Comparison of ENCODE assay signal across 17 mouse cellular contexts in the genomic region with DNA sequence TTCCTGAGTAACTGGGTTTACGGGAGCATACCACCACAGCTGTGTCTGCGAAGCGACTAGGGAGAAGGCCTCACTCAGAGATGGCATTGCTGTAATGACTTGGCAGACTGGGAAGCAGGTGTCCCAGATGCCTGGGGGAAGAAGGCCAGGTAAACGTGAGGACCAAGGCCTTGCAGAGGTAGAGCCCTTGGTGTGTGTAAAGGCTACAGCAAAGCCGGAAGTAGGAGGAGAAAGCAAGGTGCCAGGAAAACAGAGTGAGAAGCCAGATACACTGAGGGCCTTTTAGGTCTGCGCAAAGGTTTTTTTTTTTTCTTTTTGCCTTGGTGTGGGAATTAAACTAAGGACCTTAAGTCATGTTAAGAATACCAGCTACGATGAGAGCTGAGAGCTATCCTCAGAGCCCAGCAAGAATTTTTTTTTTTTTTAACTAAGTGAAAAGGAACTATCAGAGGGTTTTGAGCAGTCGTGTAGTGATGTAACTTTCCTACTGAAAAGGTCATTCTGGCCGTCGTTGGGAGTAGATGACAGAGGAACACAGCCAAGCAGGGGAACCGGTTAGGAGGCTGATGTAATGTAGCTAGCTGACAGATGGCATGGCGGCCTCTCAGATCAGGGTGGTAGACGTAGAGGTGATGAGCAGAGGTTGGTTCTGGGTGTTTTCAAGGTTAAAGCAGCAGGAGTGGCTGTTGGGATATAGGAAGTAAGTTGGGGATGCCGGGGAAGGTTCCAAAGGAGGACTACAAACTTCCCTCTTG. TPM values are rescaled to one million over a fixed set of nuclear protein-coding genes. Genes with fewer than 3 reads are reported as not detected.
DNase-seq lines count a peak whose midpoint lies in the region; ATAC-seq and TF ChIP-seq lines count a peak whose summit lies in the region.
"Had no signal": no experiment of that assay in that cellular context is flagged by ENCODE, and none has a peak within 500 bp of the region (broad histone marks: within the 10 kb centered on the region; RNA-seq: fewer than 3 reads in every experiment).

No protein-coding gene starts in this region.

- H3K27me3 ChIP-seq in heart, embryonic 13.5 days (replicated peaks), result no peaks in the 10 kb centered on the region
- no peaks in the 10 kb centered on the region for H3K27me3 ChIP-seq in lung, postnatal 0 days (replicated peaks; ENCODE audit: insufficient read depth, low read length)
- no peaks in the 10 kb centered on the region for H3K27me3 ChIP-seq in megakaryocyte, embryonic 14.5 days (replicated peaks)
- H3K27me3 ChIP-seq in kidney, embryonic 15.5 days, result no peaks in the 10 kb centered on the region
- H3K27me3 ChIP-seq: heart, embryonic 15.5 days had no signal

- 70% methylated on average over 14 of the region's 14 CpGs for WGBS in heart, embryonic 13.5 days
- WGBS in lung, postnatal 0 days, result 65% methylated on average over 14 of the region's 14 CpGs
- WGBS in kidney, embryonic 15.5 days, result 78% methylated on average over 14 of the region's 14 CpGs

- H3K9me3 ChIP-seq in heart, embryonic 13.5 days, result no peaks in the 10 kb centered on the region
- no peaks in the 10 kb centered on the region for H3K9me3 ChIP-seq in lung, postnatal 0 days (ENCODE audit: low read length)
- H3K9me3 ChIP-seq in megakaryocyte, embryonic 14.5 days, result no peaks in the 10 kb centered on the region
- H3K9me3 ChIP-seq in kidney, embryonic 15.5 days (replicated peaks), result no peaks in the 10 kb centered on the region
- H3K9me3 ChIP-seq: embryonic facial prominence, embryonic 12.5 days; heart, embryonic 15.5 days; midbrain, embryonic 10.5 days had no signal

- H3K4me2 ChIP-seq in heart, embryonic 13.5 days, result no peak overlapping the region
- H3K4me2 ChIP-seq in lung, postnatal 0 days (replicated peaks; ENCODE audit: low read depth, low read length), result no peak overlapping the region
- no peak overlapping the region for H3K4me2 ChIP-seq in kidney, embryonic 15.5 days
- H3K4me2 ChIP-seq: embryonic facial prominence, embryonic 12.5 days; heart, embryonic 15.5 days had no signal

- H3K9ac ChIP-seq in heart, embryonic 13.5 days, result 0 out of 2 replicates have a peak overlapping the region, but pooled peaks have one; percentile 8
- no peak overlapping the region for H3K9ac ChIP-seq in lung, postnatal 0 days (replicated peaks; ENCODE audit: low read depth)
- no peak overlapping the region for H3K9ac ChIP-seq in kidney, embryonic 15.5 days
- H3K9ac ChIP-seq: embryonic facial prominence, embryonic 12.5 days; heart, embryonic 15.5 days; liver, embryonic 14.5 days had no signal

- no peak overlapping the region for H3K4me3 ChIP-seq in heart, embryonic 13.5 days
- H3K4me3 ChIP-seq in lung, postnatal 0 days (ENCODE audit: low read depth, low read length), result no peak overlapping the region
- peak overlapping the region; percentile 42 for H3K4me3 ChIP-seq in megakaryocyte, embryonic 14.5 days (replicated peaks)
- H3K4me3 ChIP-seq in kidney, embryonic 15.5 days (replicated peaks), result no peak overlapping the region
- H3K4me3 ChIP-seq: embryonic facial prominence, embryonic 12.5 days; erythroblast, embryonic 14.5 days; heart, embryonic 15.5 days; midbrain, embryonic 10.5 days had no signal

- TF ChIP-seq EP300 in lung, postnatal 0 days (IDR thresholded peaks at IDR 0.05), result no peak

- no peak for DNase-seq in heart, adult 8-10 months (ENCODE audit: low spot score)
- DNase-seq in lung, postnatal 0 days (ENCODE audit: low spot score), result peak; percentile 40
- no peak for DNase-seq in lung, postnatal 25 days (ENCODE audit: low spot score)
- peak; percentile 42 for DNase-seq in brain, adult 2 months (ENCODE audit: low read depth, low spot score)
- DNase-seq: kidney, adult 8-10 months; kidney, postnatal 25 days; thymus, postnatal 25 days had no signal

- no peak overlapping the region for H3K27ac ChIP-seq in heart, embryonic 13.5 days (replicated peaks)
- no peak overlapping the region for H3K27ac ChIP-seq in lung, postnatal 0 days (ENCODE audit: low read length)
- H3K27ac ChIP-seq in kidney, embryonic 15.5 days, result no peak overlapping the region
- H3K27ac ChIP-seq: embryonic facial prominence, embryonic 12.5 days; heart, embryonic 15.5 days; liver, embryonic 14.5 days; midbrain, embryonic 10.5 days; stomach, postnatal 0 days had no signal

- no peak for ATAC-seq in heart, embryonic 13.5 days (ENCODE audit: extremely low read depth, insufficient number of reproducible peaks, low FRiP score, low TSS enrichment)
- ATAC-seq in lung, postnatal 0 days, result no peak
- no peak for ATAC-seq in kidney, embryonic 15.5 days (replicated peaks; ENCODE audit: low FRiP score)
- ATAC-seq: forebrain, embryonic 14.5 days had no signal

- H3K4me1 ChIP-seq in heart, embryonic 13.5 days, result peaks cover 32% of the 10 kb centered on the region
- peaks cover 17% of the 10 kb centered on the region for H3K4me1 ChIP-seq in lung, postnatal 0 days (ENCODE audit: insufficient read depth, low read depth, low read length)
- H3K4me1 ChIP-seq in megakaryocyte, embryonic 14.5 days, result peaks cover 64% of the 10 kb centered on the region
- H3K4me1 ChIP-seq in kidney, embryonic 15.5 days, result peaks cover 33% of the 10 kb centered on the region

- peaks cover 70% of the 10 kb centered on the region for H3K36me3 ChIP-seq in heart, embryonic 13.5 days
- H3K36me3 ChIP-seq in lung, postnatal 0 days (ENCODE audit: insufficient read depth, low read length), result peaks cover 34% of the 10 kb centered on the region
- H3K36me3 ChIP-seq in megakaryocyte, embryonic 14.5 days (replicated peaks; ENCODE audit: low read length), result peaks cover 69% of the 10 kb centered on the region
- H3K36me3 ChIP-seq in kidney, embryonic 15.5 days, result peaks cover 58% of the 10 kb centered on the region

- no peak for TF ChIP-seq CTCF in lung, postnatal 0 days (IDR thresholded peaks at IDR 0.05)

RNA-seq across cellular contexts. Expression of gene Myo1c, which starts 8.9 kb away (rescaled TPM):
- polyA plus RNA-seq in heart, embryonic 13.5 days (2015; fragmentation: Nextera tagmentation; extraction: Ambion mirVana), result 58.4 and 58.7 TPM in 2 replicates
- 10 to 100 TPM; 84.0 to 98.9 (median 92.7) TPM for total RNA-seq in heart, adult 8-10 months (2022)
- 88.5 and 102 TPM in 2 replicates for polyA plus RNA-seq in lung, postnatal 0 days (2015; fragmentation: Nextera tagmentation; extraction: Ambion mirVana)
- polyA plus RNA-seq in megakaryocyte, embryonic 14.5 days (2012; ENCODE audit: insufficient read depth, low replicate concordance), result 28.1 and 63.4 TPM in 2 replicates
- polyA plus RNA-seq in kidney, embryonic 15.5 days (2015; fragmentation: Nextera tagmentation; extraction: Ambion mirVana), result 59.8 and 67.6 TPM in 2 replicates

RNA-seq across cellular contexts. Expression of gene Crk, which starts 19.9 kb away (rescaled TPM):
- 84.8 and 93.1 TPM in 2 replicates for polyA plus RNA-seq in heart, embryonic 13.5 days (2015; fragmentation: Nextera tagmentation; extraction: Ambion mirVana)
- total RNA-seq in heart, adult 8-10 months (2022), result 10 to 100 TPM; 73.0 to 84.5 (median 75.2) TPM
- 83.8 and 90.3 TPM in 2 replicates for polyA plus RNA-seq in lung, postnatal 0 days (2015; fragmentation: Nextera tagmentation; extraction: Ambion mirVana)
- 62.5 and 120 TPM in 2 replicates for polyA plus RNA-seq in megakaryocyte, embryonic 14.5 days (2012; ENCODE audit: insufficient read depth, low replicate concordance)
- 119 and 131 TPM in 2 replicates for polyA plus RNA-seq in kidney, embryonic 15.5 days (2015; fragmentation: Nextera tagmentation; extraction: Ambion mirVana)

RNA-seq across cellular contexts. Expression of gene Inpp5k, which starts 28.4 kb away (rescaled TPM):
- 18.9 and 20.9 TPM in 2 replicates for polyA plus RNA-seq in heart, embryonic 13.5 days (2015; fragmentation: Nextera tagmentation; extraction: Ambion mirVana)
- 10 to 100 TPM; 29.3 to 34.3 (median 32.3) TPM for total RNA-seq in heart, adult 8-10 months (2022)
- polyA plus RNA-seq in lung, postnatal 0 days (2015; fragmentation: Nextera tagmentation; extraction: Ambion mirVana), result 60.2 and 71.4 TPM in 2 replicates
- polyA plus RNA-seq in megakaryocyte, embryonic 14.5 days (2012; ENCODE audit: insufficient read depth, low replicate concordance), result 38.5 and 43.3 TPM in 2 replicates
- polyA plus RNA-seq in kidney, embryonic 15.5 days (2015; fragmentation: Nextera tagmentation; extraction: Ambion mirVana), result 26.6 and 28.7 TPM in 2 replicates

Comparison
In these comparisons a context has a peak if more than half of its experiments do, and no peak if none do; other contexts are left out.
1. DNase-seq: peak in lung, postnatal 0 days (single experiment) and brain, adult 2 months (single experiment); none in heart, adult 8-10 months (single experiment) and lung, postnatal 25 days (single experiment).